Mouse (Mus musculus) layer of hippocampus, postnatal 10 days (tissue): ENCODE results near the gene Ntm. TPM values are rescaled to one million over a fixed set of nuclear protein-coding genes. Genes with fewer than 3 reads are reported as not detected.

Source experiments
- DNase-seq, 2 experiments: peaks; one replicate each; pipeline ENCODE4 v3.0.0; 2021; ENCODE audit warnings: low spot score in 2 of 2
- total RNA-seq, 2 experiments: library from RNA; stranded (reverse); gene quantifications; 2 replicates each; pipeline ENCODE4 v1.2.3; 2021

Gene Ntm
- total RNA-seq, 2 experiments from 2014 or later, result 155 to 170 TPM

DNA sequence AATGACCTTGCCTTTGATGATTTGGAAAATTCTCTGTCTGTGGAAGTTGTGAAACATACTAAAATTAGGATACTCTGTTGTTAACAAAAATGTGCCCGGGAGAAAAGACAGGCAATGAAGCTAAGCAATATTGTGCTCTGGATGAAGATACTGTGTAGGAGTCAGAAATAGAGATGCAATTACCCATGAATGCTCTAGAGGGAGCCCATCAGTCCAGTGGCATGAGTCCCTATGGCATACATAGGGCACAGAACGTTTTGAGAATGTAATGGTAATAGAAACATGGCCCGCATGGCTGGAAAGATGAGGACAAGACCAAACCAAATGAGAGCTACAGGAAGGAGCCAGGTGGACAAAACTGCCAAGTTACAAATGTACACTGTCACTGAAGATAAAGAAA is 712.1 kb downstream of the Ntm start:
- no peak for DNase-seq

DNA sequence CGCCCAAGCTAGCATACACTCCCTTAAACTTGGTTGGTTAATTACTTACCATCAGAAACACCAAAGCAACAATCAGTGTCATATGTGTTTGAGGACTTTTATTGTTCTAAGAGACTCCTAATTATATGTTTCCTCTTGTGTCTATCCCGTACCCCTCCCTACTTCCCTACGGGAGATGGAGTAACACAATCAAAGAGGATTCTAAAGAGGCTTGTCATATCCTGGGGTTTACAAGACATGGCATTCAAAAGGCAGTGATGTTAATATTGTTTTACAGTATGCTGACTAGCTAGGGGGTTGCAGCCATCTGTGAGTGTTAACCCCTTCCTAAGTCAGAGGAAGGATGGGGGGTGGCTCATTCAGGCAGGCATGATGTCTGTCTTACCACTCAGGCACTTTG is 715.1 kb downstream of the Ntm start:
- DNase-seq, result no peak

GRCm38 (mm10) chr9:29244006-29244405 is 718.9 kb downstream of the Ntm start:
- DNase-seq, result no peak

- no peak for DNase-seq
Measured at GRCm38 (mm10) chr9:29242497-29243422, 720.2 kb downstream of the Ntm start.

GRCm38 (mm10) chr9:29240797-29241196 is 722.1 kb downstream of the Ntm start:
- no peak for DNase-seq

DNA sequence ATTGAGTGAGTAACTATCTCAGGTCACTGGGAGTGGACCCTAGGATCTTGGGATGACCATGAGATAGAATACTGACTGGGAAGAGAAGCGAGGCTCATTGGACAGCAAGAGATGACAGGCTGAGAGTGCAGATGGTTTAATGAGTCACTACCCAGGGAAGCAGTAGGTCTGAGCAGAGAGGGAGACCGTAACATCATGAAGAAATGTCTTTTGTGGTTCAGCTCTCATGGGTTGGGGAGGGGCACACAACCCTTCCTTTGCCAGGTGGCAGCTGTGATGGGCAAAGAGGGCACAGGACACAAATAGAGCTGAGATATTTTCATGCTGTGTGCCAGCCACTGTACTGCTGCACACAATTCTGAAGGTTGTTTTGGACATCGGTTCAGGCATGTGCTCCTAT is 724.0 kb downstream of the Ntm start:
- no peak for DNase-seq

- DNase-seq, result no peak
Measured at GRCm38 (mm10) chr9:29236752-29237151, 726.2 kb downstream of the Ntm start.

DNA sequence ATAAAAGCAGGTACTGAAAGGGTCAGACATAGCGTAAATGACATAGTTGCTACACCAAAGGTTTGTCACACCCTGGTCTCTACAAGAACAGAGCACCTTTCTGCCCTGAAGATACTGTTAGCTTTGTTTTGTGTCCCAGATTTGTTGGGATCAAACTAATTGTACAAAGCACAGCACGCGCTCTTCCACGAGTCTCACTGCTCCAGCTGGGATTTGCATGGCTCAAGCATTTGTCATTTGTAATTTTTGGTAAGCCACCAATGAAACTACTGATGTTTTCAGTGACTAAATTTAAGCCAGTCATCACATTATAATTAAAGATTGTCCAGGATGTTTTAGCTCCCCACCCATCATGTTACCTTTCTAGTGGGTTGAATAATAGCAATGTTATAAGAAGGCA is 735.2 kb downstream of the Ntm start:
- DNase-seq, result no peak

DNA sequence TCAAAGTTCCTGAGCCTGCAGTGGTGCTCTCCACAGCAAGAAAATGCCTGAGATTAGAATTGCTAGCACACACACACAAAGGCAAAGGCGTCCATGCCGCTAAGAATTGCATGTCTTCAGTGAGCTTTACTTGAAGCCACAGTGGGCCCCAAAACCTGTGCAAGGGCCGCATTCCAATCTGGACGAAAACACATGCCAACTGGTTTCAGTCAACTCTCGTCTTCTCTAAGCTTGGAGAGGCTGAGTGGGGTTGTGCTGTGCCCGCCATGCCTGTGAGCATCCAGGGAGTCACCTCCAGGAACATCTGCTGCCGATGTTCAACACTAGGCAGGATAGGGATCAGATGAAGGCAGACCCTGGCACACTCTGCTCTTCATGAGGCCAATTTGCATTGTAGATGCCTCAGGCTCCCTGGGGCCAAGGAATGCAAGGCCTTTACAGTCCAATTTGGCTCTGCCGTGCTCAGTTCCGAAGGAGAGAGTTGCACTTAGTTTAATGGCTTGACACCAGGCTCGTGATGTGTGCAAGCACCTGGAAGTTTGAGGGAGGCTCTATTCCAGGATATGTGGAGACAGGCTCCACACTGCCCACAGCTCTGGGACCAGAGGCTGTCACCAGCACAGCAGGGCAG is 739.9 kb downstream of the Ntm start:
- no peak for DNase-seq

DNA sequence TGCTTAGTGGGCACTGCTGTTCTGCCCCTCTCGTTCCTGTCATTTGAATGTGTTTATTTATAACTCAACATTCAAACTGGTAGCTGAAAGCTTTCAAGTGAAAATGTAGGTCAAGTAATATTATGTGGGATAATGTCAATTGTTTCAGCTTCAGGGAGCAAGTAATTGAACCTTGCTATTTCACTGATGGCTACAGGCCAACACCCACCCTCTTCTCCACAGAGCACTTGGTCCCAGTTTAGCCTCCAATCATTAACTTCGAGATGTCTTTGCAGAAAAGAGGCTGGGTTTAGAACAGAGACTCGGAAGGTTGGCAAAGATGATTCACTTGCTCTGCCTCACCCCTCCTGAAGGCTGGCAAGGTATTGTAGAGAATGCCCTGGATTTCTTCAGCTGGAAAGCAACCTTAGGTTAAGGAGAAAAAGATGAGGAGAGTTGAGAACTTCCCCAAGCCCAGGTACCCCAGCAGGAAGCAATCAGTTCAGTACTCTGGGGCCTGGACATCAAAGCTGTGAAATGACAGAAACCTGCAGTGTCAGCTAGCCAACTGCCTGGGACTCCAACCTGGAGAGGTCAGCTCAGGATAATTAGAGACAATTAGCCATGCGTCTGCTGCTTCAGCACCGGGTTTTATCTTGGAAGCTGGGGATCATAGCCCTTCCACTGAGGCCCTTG is 741.9 kb downstream of the Ntm start:
- no peak for DNase-seq

- DNase-seq, result peak; percentile 48 to 51
Measured at GRCm38 (mm10) chr9:29220493-29220892, 742.4 kb downstream of the Ntm start.

GRCm38 (mm10) chr9:29217951-29218350 is 745.0 kb downstream of the Ntm start:
- DNase-seq, result no peak

GRCm38 (mm10) chr9:29216528-29216927 is 746.4 kb downstream of the Ntm start:
- DNase-seq, result no peak

GRCm38 (mm10) chr9:29215796-29216195 is 747.1 kb downstream of the Ntm start:
- no peak for DNase-seq

DNA sequence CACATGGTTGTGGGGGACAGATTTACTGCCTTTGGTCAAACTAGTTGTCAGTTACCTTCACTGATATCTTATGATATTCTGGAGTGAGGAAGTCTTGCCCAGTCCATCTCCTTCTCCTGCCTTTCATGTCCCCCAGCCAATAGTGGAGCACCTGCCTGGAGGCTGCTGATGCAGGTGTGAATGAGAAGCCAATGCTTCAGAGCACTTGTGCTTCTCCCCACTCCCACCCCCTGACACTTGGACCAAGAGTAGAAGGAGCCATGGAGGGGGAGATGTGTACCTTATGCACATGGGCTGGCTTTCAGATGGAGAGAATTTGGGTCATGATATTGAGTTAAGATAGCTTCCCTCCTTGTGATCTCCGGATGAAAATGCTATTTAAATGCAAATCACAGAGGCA is 747.7 kb downstream of the Ntm start:
- DNase-seq, result no peak

- DNase-seq, result no peak
Measured at GRCm38 (mm10) chr9:29209243-29209642, 753.7 kb downstream of the Ntm start.

DNA sequence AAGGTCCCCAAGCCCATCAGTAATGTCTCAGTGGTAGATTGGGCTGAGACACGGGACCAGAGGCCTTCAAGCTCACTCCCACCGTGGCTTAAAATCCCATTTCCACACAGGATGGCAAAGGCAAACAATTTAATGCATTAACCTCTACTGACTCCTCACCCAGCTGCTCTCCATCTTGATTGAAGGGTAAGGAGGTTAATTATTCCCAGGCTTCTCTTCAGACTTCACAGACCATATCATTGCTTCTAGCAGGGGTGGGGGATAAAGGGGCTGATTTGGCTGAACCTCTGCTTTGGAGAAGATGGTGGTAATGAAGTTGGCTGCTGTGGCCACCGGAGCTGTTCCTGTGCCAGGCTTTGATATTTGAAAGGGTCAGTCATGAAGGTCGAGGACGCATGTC is 754.8 kb downstream of the Ntm start:
- DNase-seq, result no peak

DNA sequence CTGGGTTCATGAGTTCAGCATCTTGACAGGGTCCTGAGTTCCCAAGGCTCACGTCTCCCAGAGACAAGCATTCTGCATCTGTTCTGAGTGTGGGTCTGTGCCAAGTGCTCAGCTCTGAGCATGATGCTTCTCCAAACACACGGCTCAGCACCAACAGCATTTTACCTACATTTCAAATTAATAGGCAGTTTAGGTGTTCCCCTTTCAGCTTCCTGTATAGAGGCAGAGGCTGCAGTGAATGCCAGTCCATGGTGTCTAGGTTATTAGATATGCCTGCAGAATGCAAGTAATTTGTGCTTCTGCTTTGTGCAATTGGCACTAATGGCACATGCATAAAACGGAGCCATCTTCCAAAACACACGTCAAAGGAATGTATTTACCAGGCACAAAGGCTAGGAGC is 757.3 kb downstream of the Ntm start:
- DNase-seq, result no peak

- peak in 1 of 2 experiments; percentile 32 for DNase-seq
Measured at GRCm38 (mm10) chr9:29202196-29202595, 760.7 kb downstream of the Ntm start.

DNA sequence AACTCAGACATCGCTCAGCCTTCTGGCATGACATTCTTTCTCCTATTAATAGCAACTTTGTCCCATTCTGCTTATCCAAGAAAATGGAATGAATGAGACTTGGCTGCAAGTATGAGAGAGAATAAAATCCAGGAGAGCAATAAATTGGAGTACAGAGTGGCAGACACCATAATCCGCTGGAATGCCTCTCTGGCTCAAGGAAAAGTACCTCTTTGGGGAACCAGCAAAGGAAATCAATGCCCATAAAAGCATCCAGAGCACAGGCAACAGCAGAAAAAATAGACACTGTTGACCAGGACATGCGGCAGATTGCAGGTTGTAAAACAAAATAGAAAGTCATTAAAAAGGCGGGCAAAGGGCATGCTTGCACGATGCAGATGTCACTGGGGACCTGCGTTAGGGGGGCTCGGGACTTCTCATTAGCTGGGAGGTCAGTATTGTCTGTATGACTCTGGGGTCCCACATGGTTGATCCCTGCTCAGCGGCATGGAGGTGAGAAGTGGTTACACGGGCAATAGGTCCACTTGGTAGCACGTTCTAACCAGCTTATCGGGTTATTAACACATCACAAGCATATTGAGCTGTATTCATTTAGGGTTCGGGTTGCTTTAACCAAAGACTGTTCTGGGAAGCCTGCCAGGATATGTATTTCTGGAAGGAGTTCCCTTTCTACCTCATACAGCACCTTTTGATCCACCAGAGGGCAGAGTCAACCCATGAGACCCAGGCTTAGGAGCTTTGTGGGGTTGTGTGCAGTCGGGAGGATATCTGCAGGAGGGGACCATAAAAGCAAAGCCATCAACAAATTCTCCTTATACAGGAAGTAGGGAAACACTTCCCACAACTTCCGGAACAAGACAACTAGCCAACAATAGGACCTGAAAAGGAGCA is 761.5 kb downstream of the Ntm start:
- DNase-seq, result peak; percentile 30 to 55

DNA sequence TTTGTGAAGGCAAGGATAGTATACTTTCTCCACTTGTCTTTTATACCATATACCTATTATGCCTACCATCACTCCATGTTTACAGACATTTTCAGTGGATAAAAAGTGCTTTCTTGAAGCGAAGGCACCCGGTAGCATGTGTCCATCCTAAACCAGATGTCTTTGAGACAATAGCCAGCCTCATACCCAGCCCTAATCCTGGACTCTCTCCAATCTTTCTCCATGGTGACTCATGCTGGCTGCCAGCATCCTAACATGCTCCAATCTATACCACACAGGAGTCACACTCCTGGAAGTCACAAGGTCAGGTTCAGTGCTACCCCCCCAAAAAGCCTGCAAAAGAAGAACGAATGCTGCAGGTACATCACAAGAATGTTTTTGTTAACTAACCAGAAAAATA is 765.9 kb downstream of the Ntm start:
- DNase-seq, result no peak
